ENCODE assay signal across 13 mouse cellular contexts in the genomic region with DNA sequence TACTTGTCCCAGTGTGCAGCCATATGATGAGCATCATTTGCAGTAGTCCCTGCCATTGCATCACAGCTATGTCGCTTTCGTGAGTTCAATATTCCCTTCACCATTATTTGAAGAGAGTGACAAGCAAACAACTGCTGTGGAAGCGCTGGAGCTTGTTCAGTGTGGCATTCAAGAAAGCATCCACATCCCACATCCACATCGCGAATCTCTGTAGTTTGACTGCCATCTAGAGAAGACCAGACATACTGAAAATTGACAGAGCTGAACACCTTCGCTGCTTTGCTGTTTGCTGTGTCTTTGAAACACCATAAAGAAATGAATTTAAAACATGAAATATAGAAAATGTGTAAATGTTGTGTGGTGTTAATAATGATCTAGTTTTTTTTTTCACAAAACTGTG. TPM values are rescaled to one million over a fixed set of nuclear protein-coding genes. Genes with fewer than 3 reads are reported as not detected.
DNase-seq lines count a peak whose midpoint lies in the region; ATAC-seq lines count a peak whose summit lies in the region.
"Had no signal": no experiment of that assay in that cellular context is flagged by ENCODE, and none has a peak within 500 bp of the region (broad histone marks: within the 10 kb centered on the region; RNA-seq: fewer than 3 reads in every experiment).

No protein-coding gene starts in this region.

- ATAC-seq in frontal cortex, adult (ENCODE audit: low TSS enrichment) = peak; percentile 99
- ATAC-seq: CD4-positive, CD25-positive, alpha-beta regulatory T cell, adult 4 months; liver, postnatal 0 days had no signal

- DNase-seq in frontal cortex, postnatal 14 days (ENCODE audit: low spot score in 2 of 2) = no peak
- DNase-seq in right cerebral cortex, adult 18-20 months = peak; percentile 36
- no peak for DNase-seq in right cerebral cortex, postnatal 36 days (ENCODE audit: low spot score in 2 of 2)
- peak; percentile 11 to 14 for DNase-seq in layer of hippocampus, postnatal 36 days
- peak; percentile 63 for DNase-seq in telencephalon, adult 2 months (ENCODE audit: low read depth, low spot score)
- DNase-seq in gastrocnemius, postnatal 10 days = no peak
- no peak for DNase-seq in spleen, adult 18-20 months
- DNase-seq: cerebellum, postnatal 25 days; heart, adult 18-20 months; liver, postnatal 0 days; thymus, adult 18-20 months had no signal

RNA-seq across cellular contexts. Expression of gene Gm10283, which starts 58.0 kb away (rescaled TPM):
- not detected for total RNA-seq in layer of hippocampus, postnatal 36 days (2021)
- not detected for total RNA-seq in gastrocnemius, postnatal 10 days (2021)
- total RNA-seq: heart, adult 18-20 months had no signal

Comparison
In these comparisons a context has a peak if more than half of its experiments do, and no peak if none do; other contexts are left out.
1. DNase-seq: peak in right cerebral cortex, adult 18-20 months (single experiment), layer of hippocampus, postnatal 36 days (2 of 2) and telencephalon, adult 2 months (single experiment); none in frontal cortex, postnatal 14 days (0 of 2), right cerebral cortex, postnatal 36 days (0 of 2), gastrocnemius, postnatal 10 days (single experiment) and spleen, adult 18-20 months (0 of 2).